Mouse (Mus musculus) c-Kit-negative CD71-positive TER-119-positive erythroid progenitor cells, embryonic 14.5 days (primary cell): ENCODE data around the gene Avpr1b.
"Not testable (repeated sequence)": the region's sequence is repeated elsewhere in the genome, so short reads cannot be mapped to it uniquely, and the experiment has no call there.

Experiments
- DNase-seq: peaks from one replicate; pipeline ENCODE4 v3.0.0-alpha.2; 2013; ENCODE audit warnings: low read depth, low spot score

Avpr1b gene

GRCm38 (mm10) chr1:131598905-131599304, at the start of gene Avpr1b:
Gene Avpr1b (plus strand): TSS chr1:131599239.
- no peak for DNase-seq

- DNase-seq: no peak
Observed at GRCm38 (mm10) chr1:131551956-131552355, 47.1 kb upstream of the Avpr1b start.

GRCm38 (mm10) chr1:131553428-131553827, 45.6 kb upstream of the Avpr1b start:
- no peak for DNase-seq

GRCm38 (mm10) chr1:131555042-131555812, 43.8 kb upstream of the Avpr1b start:
- peak; percentile 21 for DNase-seq

- DNase-seq: no peak
Observed at GRCm38 (mm10) chr1:131560500-131560899, 38.5 kb upstream of the Avpr1b start.

GRCm38 (mm10) chr1:131562081-131562480, 37.0 kb upstream of the Avpr1b start:
- no peak for DNase-seq

- DNase-seq: not testable (repeated sequence)
Observed at GRCm38 (mm10) chr1:131566056-131566455, 33.0 kb upstream of the Avpr1b start.

GRCm38 (mm10) chr1:131569721-131570120, 29.3 kb upstream of the Avpr1b start:
- DNase-seq: no peak

GRCm38 (mm10) chr1:131570391-131570790, 28.6 kb upstream of the Avpr1b start:
- DNase-seq: no peak

GRCm38 (mm10) chr1:131573721-131574120, 25.3 kb upstream of the Avpr1b start:
- peak; percentile 32 for DNase-seq

GRCm38 (mm10) chr1:131578943-131579680, 19.9 kb upstream of the Avpr1b start:
- DNase-seq: no peak

GRCm38 (mm10) chr1:131580389-131580788, 18.6 kb upstream of the Avpr1b start:
- no peak for DNase-seq

- DNase-seq: no peak
Observed at GRCm38 (mm10) chr1:131583598-131583997, 15.4 kb upstream of the Avpr1b start.

GRCm38 (mm10) chr1:131586836-131587235, 12.2 kb upstream of the Avpr1b start:
- no peak for DNase-seq

- DNase-seq: no peak
Observed at GRCm38 (mm10) chr1:131600314-131600713, 1.3 kb downstream of the Avpr1b start.

- DNase-seq: no peak
Observed at GRCm38 (mm10) chr1:131606719-131607118, 7.7 kb downstream of the Avpr1b start.

- no peak for DNase-seq
Observed at GRCm38 (mm10) chr1:131612556-131613155, 13.6 kb downstream of the Avpr1b start.

- DNase-seq: peak; percentile 84
Observed at GRCm38 (mm10) chr1:131613361-131614133, 14.5 kb downstream of the Avpr1b start.

GRCm38 (mm10) chr1:131614641-131615040, 15.6 kb downstream of the Avpr1b start:
- DNase-seq: no peak

GRCm38 (mm10) chr1:131616131-131616530, 17.1 kb downstream of the Avpr1b start:
- DNase-seq: no peak

- peak; percentile 56 for DNase-seq
Observed at GRCm38 (mm10) chr1:131616546-131617220, 17.6 kb downstream of the Avpr1b start.
